Mouse (Mus musculus): ENCODE measurements around the gene Fsd1.

Fsd1 gene

GRCm38 (mm10) chr17:56009088-56009961 lies 23.0 kb downstream of the Fsd1 start:
- DNase-seq (ENCODE audit: extremely low read depth, low read depth, low spot score), result peak; percentile 45

GRCm38 (mm10) chr17:56009962-56010240 lies 23.6 kb downstream of the Fsd1 start:
- no peak for DNase-seq (ENCODE audit: extremely low read depth, low read depth, low spot score)

- DNase-seq (ENCODE audit: extremely low read depth, low read depth, low spot score), result no peak
These were observed 23.9 kb downstream of the Fsd1 start for GRCm38 (mm10) chr17:56010255-56010654.

- no peak for DNase-seq (ENCODE audit: extremely low read depth, low read depth, low spot score)
These were observed 24.4 kb downstream of the Fsd1 start for GRCm38 (mm10) chr17:56010681-56011080.

GRCm38 (mm10) chr17:56011441-56011840 lies 25.1 kb downstream of the Fsd1 start:
- DNase-seq (ENCODE audit: extremely low read depth, low read depth, low spot score), result no peak

GRCm38 (mm10) chr17:56015293-56015692 lies 29.0 kb downstream of the Fsd1 start:
- no peak for DNase-seq (ENCODE audit: extremely low read depth, low read depth, low spot score)

GRCm38 (mm10) chr17:56016382-56016781 lies 30.1 kb downstream of the Fsd1 start:
- DNase-seq (ENCODE audit: extremely low read depth, low read depth, low spot score), result no peak

- DNase-seq (ENCODE audit: extremely low read depth, low read depth, low spot score), result no peak
These were observed 30.8 kb downstream of the Fsd1 start for GRCm38 (mm10) chr17:56016793-56017785.

- DNase-seq (ENCODE audit: extremely low read depth, low read depth, low spot score), result no peak
These were observed 31.5 kb downstream of the Fsd1 start for GRCm38 (mm10) chr17:56017848-56018247.

- DNase-seq (ENCODE audit: extremely low read depth, low read depth, low spot score), result no peak
These were observed 32.2 kb downstream of the Fsd1 start for GRCm38 (mm10) chr17:56018347-56019131.

- DNase-seq (ENCODE audit: extremely low read depth, low read depth, low spot score), result no peak
These were observed 34.2 kb downstream of the Fsd1 start for GRCm38 (mm10) chr17:56020400-56021084.

GRCm38 (mm10) chr17:56021161-56021910 lies 35.0 kb downstream of the Fsd1 start:
- DNase-seq (ENCODE audit: extremely low read depth, low read depth, low spot score), result no peak

- no peak for DNase-seq (ENCODE audit: extremely low read depth, low read depth, low spot score)
These were observed 36.1 kb downstream of the Fsd1 start for GRCm38 (mm10) chr17:56022131-56022988.

- DNase-seq (ENCODE audit: extremely low read depth, low read depth, low spot score), result no peak
These were observed 36.6 kb downstream of the Fsd1 start for GRCm38 (mm10) chr17:56022989-56023290.

- no peak for DNase-seq (ENCODE audit: extremely low read depth, low read depth, low spot score)
These were observed 37.1 kb downstream of the Fsd1 start for GRCm38 (mm10) chr17:56023386-56023785.

GRCm38 (mm10) chr17:56024476-56024875 lies 38.2 kb downstream of the Fsd1 start:
- no peak for DNase-seq (ENCODE audit: extremely low read depth, low read depth, low spot score)

- no peak for DNase-seq (ENCODE audit: extremely low read depth, low read depth, low spot score)
These were observed 38.6 kb downstream of the Fsd1 start for GRCm38 (mm10) chr17:56024931-56025330.

- DNase-seq (ENCODE audit: extremely low read depth, low read depth, low spot score), result no peak
These were observed 40.0 kb downstream of the Fsd1 start for GRCm38 (mm10) chr17:56026303-56026702.

- DNase-seq (ENCODE audit: extremely low read depth, low read depth, low spot score), result no peak
These were observed 40.6 kb downstream of the Fsd1 start for GRCm38 (mm10) chr17:56026881-56027280.

All from fat pad, adult 2 months (tissue).